Mouse (Mus musculus) bone marrow, adult 2 months (tissue): ENCODE data around the gene Blcap. TPM values are rescaled to one million over a fixed set of nuclear protein-coding genes. Genes with fewer than 3 reads are reported as not detected.

ENCODE experiments used
- H3K27ac ChIP-seq: fragments of 200-500 bp; 2 replicates; pipeline ENCODE4 v1.5.1; 2012; ENCODE audit warnings: low read depth, mild to moderate bottlenecking, control low read depth, inconsistent platforms, low read length; ENCODE audit not compliant: control insufficient read depth, poor library complexity, insufficient read depth
- H3K4me1 ChIP-seq: fragments of 200-500 bp; 2 replicates; pipeline ENCODE4 v1.6.1; 2011; ENCODE audit warnings: low read length; ENCODE audit not compliant: control insufficient read depth, insufficient read depth
- H3K4me3 ChIP-seq: fragments of 200-500 bp; replicated peaks from 2 replicates; pipeline ENCODE3; 2011; ENCODE audit warnings: mild to moderate bottlenecking, low read depth, low read length, control low read depth; ENCODE audit not compliant: control insufficient read depth
- CTCF ChIP-seq: fragments of 200-500 bp; IDR thresholded peaks from 2 replicates; pipeline ENCODE4 v1.5.1; 2011; ENCODE audit warnings: low read length, control low read depth; ENCODE audit not compliant: control insufficient read depth, insufficient read depth
- POLR2A ChIP-seq: fragments of 200-500 bp; IDR thresholded peaks from 2 replicates; pipeline ENCODE4 v1.6.1; 2011; ENCODE audit warnings: low read depth, mild to moderate bottlenecking, control low read depth, low read length, borderline replicate concordance; ENCODE audit not compliant: control insufficient read depth
- WGBS: fragments of 180-500 bp; shearing (Covaris S2); methylation state at CpG from one replicate; pipeline ENCODE4 v1.1.7; 2018; 5-methylcytosine and 5-hydroxymethylcytosine counted together
- polyA plus RNA-seq: library from polyadenylated mRNA; stranded (reverse); fragments of >200 nt; gene quantifications from 2 replicates; pipeline ENCODE4 v1.2.4, GENCODE M21; 2011; ENCODE audit warnings: low replicate concordance; ENCODE audit not compliant: missing spikeins, insufficient read depth, insufficient read length

Gene Blcap
- polyA plus RNA-seq, 1 experiment = 23.5 TPM

DNA sequence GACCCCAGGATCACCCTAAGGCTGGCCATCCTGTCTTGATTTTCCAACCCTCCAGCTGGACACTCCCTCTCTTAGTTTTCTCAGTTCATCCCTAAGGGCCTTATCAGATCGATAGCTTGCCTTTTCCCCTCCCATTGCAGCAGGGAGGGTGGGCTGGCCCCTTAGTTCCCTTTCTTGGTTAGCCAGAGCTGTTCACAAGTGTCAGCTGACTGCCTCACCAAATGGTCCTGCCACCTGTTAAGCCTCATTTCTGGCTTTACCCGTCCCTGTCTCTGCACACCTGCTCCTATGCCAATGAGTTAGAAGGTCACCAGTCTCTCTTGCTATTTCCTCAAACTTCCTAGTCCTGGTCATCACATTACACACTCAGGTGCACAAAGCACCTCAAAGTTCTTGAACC lies 8.0 kb downstream of the Blcap start:
- Histone ChIP-seq H3K4me1 (peaks cover 3% of the 10 kb centered on the region), H3K4me3 (no peak overlapping the region), H3K27ac (no peak overlapping the region)
- 20% methylated on average over 2 of the region's 2 CpGs for WGBS
- TF ChIP-seq CTCF (no peak), POLR2A (no peak)

DNA sequence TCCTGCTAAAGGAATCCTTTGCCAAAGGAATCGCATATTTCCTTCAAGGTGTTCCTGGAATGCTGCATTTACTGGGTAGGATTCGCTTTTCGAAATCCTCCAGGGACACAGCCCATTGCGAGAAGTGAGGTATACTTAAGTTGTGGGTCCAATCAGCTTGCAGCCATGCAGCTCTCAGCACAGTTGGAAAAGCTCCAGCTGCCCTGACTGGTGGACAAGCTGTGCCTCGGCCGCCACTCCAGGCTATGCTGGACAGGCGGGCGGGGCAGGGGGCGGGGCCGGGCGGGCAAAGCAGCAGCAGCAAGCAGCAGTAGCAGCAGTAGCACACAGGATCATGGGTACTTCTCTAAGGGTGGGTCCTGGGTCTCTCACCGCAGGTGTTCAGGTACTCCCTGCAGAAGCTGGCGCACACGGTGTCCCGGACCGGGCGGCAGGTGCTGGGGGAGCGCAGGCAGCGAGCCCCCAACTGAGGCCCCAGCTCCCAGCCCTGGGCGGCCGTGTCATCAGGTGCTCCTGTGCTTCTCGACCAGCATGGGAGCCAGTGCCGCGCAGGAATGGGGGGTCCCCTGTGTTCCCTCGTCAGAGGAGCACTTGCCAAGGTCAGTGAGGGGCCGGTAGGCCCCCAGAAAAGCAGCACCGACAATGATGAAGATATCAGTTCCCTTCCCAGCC lies 9.8 kb downstream of the Blcap start:
- TF ChIP-seq POLR2A (no peak), CTCF (no peak)
- Histone ChIP-seq H3K4me1 (no peaks in the 10 kb centered on the region; the same call in 1 of the 2 replicates), H3K27ac (no peak overlapping the region), H3K4me3 (no peak overlapping the region)
- WGBS = 45% methylated on average over 27 of the region's 27 CpGs

DNA sequence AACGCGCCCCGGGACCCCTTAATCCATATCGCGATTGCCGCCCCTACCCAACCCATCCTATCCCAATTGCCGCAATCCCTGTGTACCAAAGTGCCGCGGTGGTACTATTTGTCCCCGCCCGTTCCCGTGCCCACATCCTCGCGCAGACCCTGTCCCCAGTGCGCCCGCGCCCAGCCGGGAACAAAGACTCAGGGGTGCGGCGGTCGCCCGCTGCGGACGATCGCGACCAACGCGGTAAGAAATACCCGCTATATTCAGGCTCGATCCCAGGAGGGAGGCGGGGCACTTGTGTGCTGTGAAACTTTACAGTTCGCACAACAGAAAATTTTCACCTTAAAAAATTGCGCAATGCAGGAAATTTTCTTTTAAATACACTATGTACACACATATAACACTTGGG lies 10.8 kb downstream of the Blcap start:
- 39% methylated on average over 33 of the region's 33 CpGs for WGBS
- H3K4me3 ChIP-seq = no peak overlapping the region
- TF ChIP-seq POLR2A = no peak
- TF ChIP-seq CTCF = no peak
- no peak overlapping the region for H3K27ac ChIP-seq
- H3K4me1 ChIP-seq = no peaks in the 10 kb centered on the region; the same call in 1 of the 2 replicates

DNA sequence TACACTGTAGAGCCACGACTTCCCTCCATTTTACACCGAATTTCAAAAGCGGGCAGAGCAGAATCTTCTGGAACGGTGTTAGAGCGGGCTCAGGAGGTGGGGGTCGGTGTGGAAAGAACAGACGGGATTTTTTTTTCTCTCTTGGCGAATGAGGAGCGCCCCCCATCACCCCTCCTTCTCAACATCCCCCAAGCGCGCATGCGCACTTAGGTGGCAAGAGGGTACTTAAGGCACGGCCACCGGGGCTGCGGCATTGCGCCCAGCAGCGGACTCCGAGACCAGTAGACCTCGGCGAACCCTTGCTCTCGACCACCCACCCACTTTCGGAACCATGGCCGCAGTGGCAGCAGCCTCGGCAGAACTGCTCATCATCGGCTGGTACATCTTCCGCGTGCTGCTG lies 11.2 kb downstream of the Blcap start, which contains the start of gene Nnat:
TSS of gene Nnat (plus strand) at position 221 of the 400 bp plus-strand sequence.
- Histone ChIP-seq H3K4me3 (no peak within 1 kb of the TSS), H3K4me1 (no peaks in the 10 kb centered on the region; the same call in 1 of the 2 replicates), H3K27ac (no peak within 1 kb of the TSS)
- 58% methylated on average over 27 of the region's 27 CpGs for WGBS
- TF ChIP-seq POLR2A (no peak), CTCF (no peak)

DNA sequence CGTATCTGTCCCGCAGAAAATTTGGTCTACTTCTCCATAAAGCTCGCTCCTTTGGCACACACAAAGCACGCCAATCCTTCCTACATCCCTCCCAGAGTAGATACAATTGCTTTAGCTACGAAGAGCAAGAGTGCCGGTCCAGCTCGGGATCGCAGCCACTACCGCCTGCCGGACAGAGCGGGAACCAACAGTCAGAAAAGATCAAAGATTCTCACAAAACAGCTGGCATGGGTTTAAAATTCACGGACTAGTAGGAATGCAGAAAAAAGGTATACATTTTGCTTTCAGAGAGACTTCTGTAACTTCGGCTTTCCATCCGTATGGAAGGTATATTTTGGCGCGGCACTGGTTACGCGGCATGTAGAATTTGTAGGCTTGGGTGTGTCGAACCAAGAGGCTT lies 11.6 kb downstream of the Blcap start:
- TF ChIP-seq POLR2A (no peak), CTCF (no peak)
- Histone ChIP-seq H3K4me1 (no peaks in the 10 kb centered on the region; the same call in 1 of the 2 replicates), H3K4me3 (no peak overlapping the region), H3K27ac (no peak overlapping the region)
- 73% methylated on average over 19 of the region's 19 CpGs for whole genome bisulfite sequencing

DNA sequence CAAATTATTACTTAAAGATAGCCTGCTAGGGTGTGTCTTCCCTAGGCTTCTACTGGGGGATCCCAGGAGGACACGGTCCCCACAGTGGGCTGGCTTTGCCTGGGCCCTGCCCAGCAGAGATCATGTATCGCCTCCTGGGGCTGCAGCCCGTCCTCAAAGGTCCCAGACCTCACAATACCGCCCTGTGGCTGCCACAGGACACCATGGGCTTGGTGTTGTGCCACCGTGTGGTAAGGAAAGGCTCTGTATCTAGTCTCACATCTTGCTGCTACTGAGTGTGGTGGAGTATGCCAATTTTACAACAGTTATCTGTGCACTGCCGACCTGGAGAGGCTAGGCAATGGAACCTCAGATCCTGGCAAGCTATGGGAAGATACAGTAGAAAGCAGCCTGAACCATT lies 12.6 kb downstream of the Blcap start:
- 61% methylated on average over 6 of the region's 6 CpGs for WGBS
- TF ChIP-seq POLR2A (no peak), CTCF (no peak)

DNA sequence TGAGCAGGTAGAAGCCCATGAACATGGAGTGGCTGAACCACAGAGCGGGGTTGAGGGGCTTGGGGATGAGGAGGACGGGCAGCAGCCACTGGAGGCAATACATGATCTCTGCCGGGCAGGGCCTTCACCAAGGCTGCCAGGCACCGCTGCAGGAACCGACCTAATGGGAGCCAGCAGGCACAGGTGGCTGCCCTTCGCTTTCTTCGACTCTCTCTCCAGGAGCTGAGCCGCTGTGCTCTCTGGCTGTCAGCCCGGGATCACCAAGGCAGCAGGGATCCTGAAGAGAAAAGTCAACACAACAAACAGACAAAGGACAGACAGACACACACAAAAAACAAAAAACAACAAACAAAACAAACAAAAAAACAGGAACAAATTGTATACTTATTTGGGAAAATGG lies 13.0 kb downstream of the Blcap start:
- no peaks in the 10 kb centered on the region; the same call in 1 of the 2 replicates for H3K4me1 ChIP-seq
- 78% methylated on average over 9 of the region's 9 CpGs for WGBS
- no peak overlapping the region for H3K27ac ChIP-seq
- no peak overlapping the region for H3K4me3 ChIP-seq
- TF ChIP-seq CTCF = no peak
- no peak for TF ChIP-seq POLR2A

More for the DNA sequence above, 12.6 kb downstream of the Blcap start:
- Histone ChIP-seq H3K4me3 (no peak overlapping the region), H3K27ac (no peak overlapping the region), H3K4me1 (no peaks in the 10 kb centered on the region; the same call in 1 of the 2 replicates)

DNA sequence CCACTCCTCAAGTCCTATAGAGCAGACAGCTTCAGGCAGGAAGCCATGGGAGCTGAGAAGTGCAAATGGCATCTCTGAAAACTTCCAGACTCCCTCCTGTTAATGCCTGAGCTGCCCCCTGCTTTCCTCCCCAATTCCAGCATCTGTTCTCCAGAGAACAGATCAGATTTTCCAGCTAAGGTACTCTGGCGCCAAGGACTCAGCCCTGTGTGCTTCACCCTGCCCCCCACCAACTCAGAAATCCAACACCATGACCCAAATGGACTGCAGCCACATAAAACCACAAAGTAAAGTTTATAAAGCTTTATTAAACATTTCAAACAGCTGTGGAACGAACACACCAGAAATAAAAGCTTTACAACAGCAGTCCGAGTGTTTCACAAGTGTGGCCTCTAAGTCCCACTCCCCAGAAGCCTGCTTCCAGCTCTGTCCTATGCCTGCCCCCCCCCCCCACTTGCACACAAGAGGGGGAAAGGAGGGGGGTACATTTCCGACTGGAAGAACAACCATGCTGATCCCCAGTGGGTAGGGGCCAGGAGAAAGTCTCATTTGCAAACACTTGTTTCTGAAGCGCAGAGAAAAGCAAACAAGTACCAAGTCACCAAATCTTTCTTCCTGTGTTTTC lies 14.9 kb downstream of the Blcap start:
- 81% methylated on average over 5 of the region's 5 CpGs for WGBS
- Histone ChIP-seq H3K4me3 (no peak overlapping the region), H3K4me1 (no peaks in the 10 kb centered on the region), H3K27ac (no peak overlapping the region)
- no peak for TF ChIP-seq CTCF
- no peak for TF ChIP-seq POLR2A
